Mouse (Mus musculus): Measurements from ENCODE around the gene Slf2. TPM values are rescaled to one million over a fixed set of nuclear protein-coding genes. Genes with fewer than 3 reads are reported as not detected.

The Slf2 gene
- polyA plus RNA-seq, 1 experiment from 2014 or later: 54.0 TPM

GRCm38 (mm10) chr19:44922521-44922920 is 8.4 kb upstream of the Slf2 start:
- DNase-seq (ENCODE audit: low spot score): no peak
- WGBS: 86% methylated on average over 2 of the region's 2 CpGs
- no peaks in the 10 kb centered on the region for H3K9me3 ChIP-seq (replicated peaks)
- no peaks in the 10 kb centered on the region for H3K27me3 ChIP-seq (ENCODE audit: low read depth, poor library complexity, severe bottlenecking)
- H3K4me3 ChIP-seq: no peak overlapping the region
- peaks cover 32% of the 10 kb centered on the region for H3K4me1 ChIP-seq
- no peaks in the 10 kb centered on the region for H3K36me3 ChIP-seq
- no peak overlapping the region for H3K27ac ChIP-seq

- no peak overlapping the region for H3K4me3 ChIP-seq
- WGBS: 32% methylated on average over 5 of the region's 5 CpGs
Measured at GRCm38 (mm10) chr19:44924699-44925098, 6.3 kb upstream of the Slf2 start.

GRCm38 (mm10) chr19:44926781-44927180 is 4.2 kb upstream of the Slf2 start:
- Histone ChIP-seq H3K4me3 (no peak overlapping the region), H3K9me3 (replicated peaks) (no peaks in the 10 kb centered on the region), H3K4me1 (peaks cover 51% of the 10 kb centered on the region), H3K27ac (peak overlapping the region; percentile 87), H3K36me3 (no peaks in the 10 kb centered on the region), H3K27me3 (ENCODE audit: low read depth, poor library complexity, severe bottlenecking) (no peaks in the 10 kb centered on the region)
- 74% methylated on average over 6 of the region's 6 CpGs for WGBS
- DNase-seq (ENCODE audit: low spot score): no peak

More at GRCm38 (mm10) chr19:44924699-44925098, 6.3 kb upstream of the Slf2 start:
- DNase-seq (ENCODE audit: low spot score): peak; percentile 31
- H3K27me3 ChIP-seq (ENCODE audit: low read depth, poor library complexity, severe bottlenecking): no peaks in the 10 kb centered on the region
- no peak overlapping the region for H3K27ac ChIP-seq
- H3K4me1 ChIP-seq: peaks cover 46% of the 10 kb centered on the region
- no peaks in the 10 kb centered on the region for H3K9me3 ChIP-seq (replicated peaks)
- no peaks in the 10 kb centered on the region for H3K36me3 ChIP-seq

GRCm38 (mm10) chr19:44927250-44927649 is 3.7 kb upstream of the Slf2 start:
- Histone ChIP-seq H3K36me3 (no peaks in the 10 kb centered on the region), H3K4me1 (peaks cover 55% of the 10 kb centered on the region), H3K4me3 (no peak overlapping the region), H3K9me3 (replicated peaks) (no peaks in the 10 kb centered on the region), H3K27ac (peak overlapping the region; percentile 87), H3K27me3 (ENCODE audit: low read depth, poor library complexity, severe bottlenecking) (no peaks in the 10 kb centered on the region)
- 57% methylated on average over 1 of the region's 1 CpGs for WGBS
- DNase-seq (ENCODE audit: low spot score): no peak

- Histone ChIP-seq H3K27me3 (ENCODE audit: low read depth, poor library complexity, severe bottlenecking) (no peaks in the 10 kb centered on the region), H3K27ac (peak overlapping the region; percentile 87), H3K4me3 (no peak overlapping the region), H3K9me3 (replicated peaks) (no peaks in the 10 kb centered on the region), H3K36me3 (peaks cover 5% of the 10 kb centered on the region; the same call in 1 of the 2 replicates), H3K4me1 (peaks cover 64% of the 10 kb centered on the region)
- peak; percentile 34 for DNase-seq (ENCODE audit: low spot score)
- 55% methylated on average over 8 of the region's 8 CpGs for WGBS
Measured at GRCm38 (mm10) chr19:44928185-44928584, 2.8 kb upstream of the Slf2 start.

GRCm38 (mm10) chr19:44929251-44929650 is 1.7 kb upstream of the Slf2 start:
- Histone ChIP-seq H3K27me3 (ENCODE audit: low read depth, poor library complexity, severe bottlenecking) (no peaks in the 10 kb centered on the region), H3K4me3 (no peak overlapping the region), H3K4me1 (peaks cover 67% of the 10 kb centered on the region), H3K9me3 (replicated peaks) (no peaks in the 10 kb centered on the region), H3K27ac (peak overlapping the region; percentile 19; the same call in 1 of the 2 replicates), H3K36me3 (peaks cover 13% of the 10 kb centered on the region)
- DNase-seq (ENCODE audit: low spot score): no peak
- WGBS: 36% methylated on average over 3 of the region's 3 CpGs

GRCm38 (mm10) chr19:44929663-44930062 is 1.3 kb upstream of the Slf2 start:
- Histone ChIP-seq H3K9me3 (replicated peaks) (no peaks in the 10 kb centered on the region), H3K4me3 (0 out of 2 replicates have a peak overlapping the region, but pooled peaks have one; percentile 94), H3K27me3 (ENCODE audit: low read depth, poor library complexity, severe bottlenecking) (no peaks in the 10 kb centered on the region), H3K36me3 (peaks cover 17% of the 10 kb centered on the region), H3K4me1 (peaks cover 65% of the 10 kb centered on the region), H3K27ac (peak overlapping the region; percentile 96)
- WGBS: 46% methylated on average over 10 of the region's 10 CpGs
- DNase-seq (ENCODE audit: low spot score): peak; percentile 28

GRCm38 (mm10) chr19:44930122-44930521 is 829 bp upstream of the Slf2 start:
- DNase-seq (ENCODE audit: low spot score): no peak
- H3K4me1 ChIP-seq: peaks cover 60% of the 10 kb centered on the region
- WGBS: 37% methylated on average over 2 of the region's 2 CpGs
- H3K4me3 ChIP-seq: peak overlapping the region; percentile 94
- no peaks in the 10 kb centered on the region for H3K9me3 ChIP-seq (replicated peaks)
- peak overlapping the region; percentile 96 for H3K27ac ChIP-seq
- H3K27me3 ChIP-seq (ENCODE audit: low read depth, poor library complexity, severe bottlenecking): no peaks in the 10 kb centered on the region
- peaks cover 22% of the 10 kb centered on the region for H3K36me3 ChIP-seq

- H3K36me3 ChIP-seq: peaks cover 34% of the 10 kb centered on the region
- no peaks in the 10 kb centered on the region for H3K27me3 ChIP-seq (ENCODE audit: low read depth, poor library complexity, severe bottlenecking)
- H3K27ac ChIP-seq: peak overlapping the region; percentile 96
- WGBS: under 1% methylated on average over 18 of the region's 18 CpGs
- H3K4me3 ChIP-seq: peak overlapping the region; percentile 94
- H3K9me3 ChIP-seq (replicated peaks): no peaks in the 10 kb centered on the region
- DNase-seq (ENCODE audit: low spot score): peak; percentile 88
- peaks cover 55% of the 10 kb centered on the region for H3K4me1 ChIP-seq
Measured at GRCm38 (mm10) chr19:44931454-44931759, 456 bp downstream of the Slf2 start.

GRCm38 (mm10) chr19:44932051-44932450 is 1.1 kb downstream of the Slf2 start:
- H3K27me3 ChIP-seq (ENCODE audit: low read depth, poor library complexity, severe bottlenecking): no peaks in the 10 kb centered on the region
- WGBS: 62% methylated on average over 5 of the region's 5 CpGs
- no peak overlapping the region for H3K27ac ChIP-seq
- H3K9me3 ChIP-seq (replicated peaks): no peaks in the 10 kb centered on the region
- H3K4me3 ChIP-seq: peak overlapping the region; percentile 94
- no peak for DNase-seq (ENCODE audit: low spot score)
- peaks cover 49% of the 10 kb centered on the region for H3K4me1 ChIP-seq
- peaks cover 41% of the 10 kb centered on the region for H3K36me3 ChIP-seq

- 0 out of 2 replicates have a peak overlapping the region, but pooled peaks have one; percentile 94 for H3K4me3 ChIP-seq
- no peak for DNase-seq (ENCODE audit: low spot score)
- peaks cover 38% of the 10 kb centered on the region for H3K4me1 ChIP-seq
- no peaks in the 10 kb centered on the region for H3K9me3 ChIP-seq (replicated peaks)
- H3K36me3 ChIP-seq: peaks cover 52% of the 10 kb centered on the region
- H3K27me3 ChIP-seq (ENCODE audit: low read depth, poor library complexity, severe bottlenecking): no peaks in the 10 kb centered on the region
- H3K27ac ChIP-seq: no peak overlapping the region
- 98% methylated on average over 1 of the region's 1 CpGs for WGBS
Measured at GRCm38 (mm10) chr19:44933136-44933535, 2.2 kb downstream of the Slf2 start.

GRCm38 (mm10) chr19:44959633-44960032 is 28.7 kb downstream of the Slf2 start:
- Histone ChIP-seq H3K27me3 (ENCODE audit: low read depth, poor library complexity, severe bottlenecking) (no peaks in the 10 kb centered on the region), H3K4me1 (no peaks in the 10 kb centered on the region), H3K4me3 (no peak overlapping the region), H3K9me3 (replicated peaks) (no peaks in the 10 kb centered on the region), H3K36me3 (peaks cover 99% of the 10 kb centered on the region), H3K27ac (no peak overlapping the region)
- WGBS: 98% methylated on average over 2 of the region's 2 CpGs
- DNase-seq (ENCODE audit: low spot score): no peak

- WGBS: 100% methylated on average over 1 of the region's 1 CpGs
- no peak overlapping the region for H3K27ac ChIP-seq
- peaks cover 96% of the 10 kb centered on the region for H3K36me3 ChIP-seq
- H3K27me3 ChIP-seq (ENCODE audit: low read depth, poor library complexity, severe bottlenecking): no peaks in the 10 kb centered on the region
- no peak for DNase-seq (ENCODE audit: low spot score)
- no peak overlapping the region for H3K4me3 ChIP-seq
- no peaks in the 10 kb centered on the region for H3K4me1 ChIP-seq
- no peaks in the 10 kb centered on the region for H3K9me3 ChIP-seq (replicated peaks)
Measured at GRCm38 (mm10) chr19:44965978-44966377, 35.0 kb downstream of the Slf2 start.

- 82% methylated on average over 3 of the region's 3 CpGs for WGBS
- Histone ChIP-seq H3K4me3 (no peak overlapping the region), H3K4me1 (no peaks in the 10 kb centered on the region), H3K27me3 (ENCODE audit: low read depth, poor library complexity, severe bottlenecking) (no peaks in the 10 kb centered on the region), H3K9me3 (replicated peaks) (no peaks in the 10 kb centered on the region), H3K27ac (no peak overlapping the region), H3K36me3 (peaks cover 96% of the 10 kb centered on the region)
- no peak for DNase-seq (ENCODE audit: low spot score)
Measured at GRCm38 (mm10) chr19:44968329-44968728, 37.4 kb downstream of the Slf2 start.
